Mouse (Mus musculus): ENCODE measurements around the gene Tigd2. TPM values are rescaled to one million over a fixed set of nuclear protein-coding genes. Genes with fewer than 3 reads are reported as not detected.
"Not testable (repeated sequence)": the region's sequence is repeated elsewhere in the genome, so short reads cannot be mapped to it uniquely, and the experiment has no call there.

The Tigd2 gene
- polyA plus RNA-seq (2015; fragmentation: Nextera tagmentation; extraction: Ambion mirVana): 11.3 and 11.4 TPM in 2 replicates

DNA sequence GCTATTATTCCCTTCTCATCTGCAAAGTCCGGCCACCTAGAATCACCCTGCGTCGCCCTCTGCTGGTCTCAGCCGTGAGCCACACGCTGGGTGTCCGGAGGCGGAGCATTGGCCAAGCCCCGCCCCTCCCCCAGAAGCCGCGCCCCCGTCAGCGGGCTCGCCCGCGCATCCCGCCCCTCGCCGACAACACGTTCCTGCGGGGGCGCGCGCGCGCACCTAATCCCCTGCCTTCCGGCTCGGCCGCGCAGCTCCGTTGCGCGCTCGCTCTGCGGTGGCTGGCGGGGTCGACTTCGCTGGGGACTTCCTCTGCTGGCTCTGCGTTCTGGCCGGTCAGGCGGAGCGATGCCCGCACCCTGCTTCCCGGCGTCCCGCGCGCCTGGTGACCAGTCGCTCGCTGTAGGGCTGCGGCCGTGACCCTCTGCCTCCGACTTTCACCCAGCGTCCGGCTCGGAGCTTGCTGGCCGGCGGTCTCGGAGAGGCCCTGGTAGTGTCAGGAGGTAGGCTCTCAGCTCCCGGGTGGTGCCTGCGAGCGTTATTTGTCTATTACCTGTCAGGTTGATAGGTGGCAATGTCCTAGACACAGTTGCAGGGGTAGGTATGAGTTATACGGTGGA is at the start of gene Tigd2:
Gene Tigd2 (plus strand): TSS at position 186 of the 614 bp plus-strand sequence.
- H3K4me3 ChIP-seq (replicated peaks): peak within 1 kb of the TSS; percentile 77
- peak within 1 kb of the TSS; percentile 91 for H3K27ac ChIP-seq (replicated peaks)
- WGBS: under 1% methylated on average over 62 of the region's 62 CpGs
- no peaks in the 10 kb centered on the region for H3K27me3 ChIP-seq (replicated peaks)
- no peaks in the 10 kb centered on the region for H3K9me3 ChIP-seq (replicated peaks)
- peak; percentile 98 for ATAC-seq (ENCODE audit: low FRiP score)
- peaks cover 2% of the 10 kb centered on the region for H3K36me3 ChIP-seq
- peak within 1 kb of the TSS; percentile 63 for H3K4me2 ChIP-seq
- H3K9ac ChIP-seq (replicated peaks): peak within 1 kb of the TSS; percentile 88
- peaks cover 9% of the 10 kb centered on the region for H3K4me1 ChIP-seq

DNA sequence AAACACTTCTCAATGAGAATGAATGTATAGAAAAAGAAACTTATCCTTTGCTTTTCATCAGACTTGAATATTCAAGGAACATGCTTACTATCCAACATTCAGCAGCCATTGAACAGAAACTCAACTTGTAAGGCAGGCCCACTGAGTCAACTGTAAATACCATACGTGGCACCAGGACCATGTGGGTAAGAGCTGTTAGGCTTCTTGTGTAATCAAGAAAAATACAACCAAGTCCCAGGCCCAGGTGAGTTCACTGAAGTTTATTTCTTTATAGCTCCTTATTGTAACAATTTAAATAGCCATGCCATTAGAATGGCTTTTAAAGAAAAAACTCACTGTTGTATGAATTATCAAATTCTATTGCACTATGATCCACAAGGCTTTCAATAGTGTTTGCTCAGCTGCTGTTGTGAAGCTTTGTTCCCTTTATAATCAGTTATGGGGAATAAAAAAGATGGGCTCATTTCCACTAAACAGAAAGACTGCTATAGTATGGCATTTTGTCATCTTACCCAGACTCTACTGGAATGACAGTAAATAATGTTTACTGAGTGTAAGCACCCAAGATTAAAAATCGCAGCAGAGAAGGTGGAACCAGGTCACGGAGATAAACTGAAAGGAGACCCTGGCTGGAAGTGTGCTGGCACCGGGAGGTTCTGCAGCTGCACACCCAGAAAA is 46.7 kb upstream of the Tigd2 start:
- H3K4me2 ChIP-seq: no peak overlapping the region
- no peaks in the 10 kb centered on the region for H3K9me3 ChIP-seq (replicated peaks)
- 86% methylated on average over 4 of the region's 4 CpGs for WGBS
- no peaks in the 10 kb centered on the region for H3K27me3 ChIP-seq (replicated peaks)
- no peaks in the 10 kb centered on the region for H3K36me3 ChIP-seq
- no peaks in the 10 kb centered on the region for H3K4me1 ChIP-seq
- H3K27ac ChIP-seq (replicated peaks): no peak overlapping the region
- no peak overlapping the region for H3K4me3 ChIP-seq (replicated peaks)
- H3K9ac ChIP-seq (replicated peaks): no peak overlapping the region
- ATAC-seq (ENCODE audit: low FRiP score): no peak

DNA sequence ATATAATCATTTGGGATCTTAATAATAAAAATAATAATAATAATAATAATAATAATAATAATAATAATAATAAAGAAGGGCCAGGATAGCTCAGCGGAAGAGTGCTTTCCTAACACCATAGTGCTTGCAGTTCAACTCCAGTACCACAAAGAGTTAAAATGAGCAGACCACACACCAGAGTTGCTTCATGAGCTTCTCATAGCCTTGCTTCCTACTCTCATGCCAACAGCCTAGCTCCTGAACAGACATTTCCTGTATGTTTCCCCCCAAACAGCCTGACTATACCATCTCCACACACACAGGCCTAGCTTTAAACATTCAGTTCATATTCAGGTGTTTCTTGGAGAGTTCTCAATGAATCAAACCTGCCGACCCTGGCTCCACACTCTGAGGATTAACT is 45.8 kb upstream of the Tigd2 start:
- Histone ChIP-seq H3K27ac (replicated peaks) (no peak overlapping the region), H3K4me1 (no peaks in the 10 kb centered on the region), H3K9ac (replicated peaks) (no peak overlapping the region), H3K9me3 (replicated peaks) (no peaks in the 10 kb centered on the region), H3K4me2 (no peak overlapping the region), H3K27me3 (replicated peaks) (no peaks in the 10 kb centered on the region), H3K36me3 (no peaks in the 10 kb centered on the region), H3K4me3 (replicated peaks) (no peak overlapping the region)
- WGBS: 89% methylated on average over 2 of the region's 2 CpGs
- no peak for ATAC-seq (ENCODE audit: low FRiP score)

DNA sequence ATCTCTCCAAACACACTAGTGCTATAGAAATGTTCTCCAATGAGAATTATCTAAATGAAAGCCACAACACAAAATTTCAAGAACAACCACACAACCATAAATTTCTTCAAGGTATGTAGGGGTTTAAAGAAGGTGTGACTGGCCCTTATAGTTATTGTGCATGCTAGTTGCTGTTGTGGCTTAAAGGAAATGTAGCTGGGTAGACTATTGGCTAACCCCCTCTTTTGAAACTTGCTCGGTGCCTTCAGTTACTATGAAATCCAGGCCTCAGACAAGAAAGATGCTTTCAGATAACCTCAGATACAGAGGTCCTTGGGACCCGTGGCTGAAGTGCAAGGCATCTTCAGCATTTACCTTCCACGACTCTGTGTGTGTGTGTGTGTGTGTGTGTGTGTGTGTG is 45.3 kb upstream of the Tigd2 start:
- Histone ChIP-seq H3K4me1 (no peaks in the 10 kb centered on the region), H3K4me3 (replicated peaks) (no peak overlapping the region), H3K36me3 (no peaks in the 10 kb centered on the region), H3K27ac (replicated peaks) (no peak overlapping the region), H3K9me3 (replicated peaks) (no peaks in the 10 kb centered on the region), H3K27me3 (replicated peaks) (no peaks in the 10 kb centered on the region), H3K4me2 (no peak overlapping the region), H3K9ac (replicated peaks) (no peak overlapping the region)
- 94% methylated on average over 3 of the region's 3 CpGs for WGBS
- ATAC-seq (ENCODE audit: low FRiP score): no peak

DNA sequence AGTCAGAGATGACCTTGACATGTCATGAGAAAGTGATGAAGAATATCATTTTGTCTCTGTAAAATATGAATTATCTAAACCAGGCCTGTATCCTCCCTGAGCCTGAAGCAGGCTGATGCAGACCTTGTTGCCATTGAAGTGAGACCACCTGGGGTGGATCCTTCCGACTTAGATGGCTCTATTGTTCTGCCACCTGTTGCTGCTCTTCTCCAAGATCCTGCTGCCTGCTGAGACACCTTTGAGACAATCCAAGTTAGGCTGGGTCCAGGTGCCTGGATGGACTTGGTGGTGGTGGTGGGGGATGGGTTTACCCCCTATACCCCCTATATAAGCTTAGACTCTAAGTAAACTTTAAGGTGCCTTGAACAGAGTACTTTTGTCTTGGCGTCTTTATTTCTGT is 39.7 kb upstream of the Tigd2 start:
- 12% methylated on average over 2 of the region's 2 CpGs for WGBS
- Histone ChIP-seq H3K27me3 (replicated peaks) (no peaks in the 10 kb centered on the region), H3K4me1 (no peaks in the 10 kb centered on the region), H3K36me3 (no peaks in the 10 kb centered on the region), H3K4me2 (no peak overlapping the region), H3K9ac (replicated peaks) (no peak overlapping the region), H3K4me3 (replicated peaks) (no peak overlapping the region), H3K9me3 (replicated peaks) (no peaks in the 10 kb centered on the region), H3K27ac (replicated peaks) (no peak overlapping the region)
- no peak for ATAC-seq (ENCODE audit: low FRiP score)

- H3K9ac ChIP-seq (replicated peaks): no peak overlapping the region
- 91% methylated on average over 3 of the region's 3 CpGs for WGBS
- H3K4me2 ChIP-seq: no peak overlapping the region
- H3K4me3 ChIP-seq (replicated peaks): no peak overlapping the region
- no peaks in the 10 kb centered on the region for H3K9me3 ChIP-seq (replicated peaks)
- no peaks in the 10 kb centered on the region for H3K27me3 ChIP-seq (replicated peaks)
- ATAC-seq (ENCODE audit: low FRiP score): no peak
- no peaks in the 10 kb centered on the region for H3K36me3 ChIP-seq
- H3K27ac ChIP-seq (replicated peaks): no peak overlapping the region
- H3K4me1 ChIP-seq: no peaks in the 10 kb centered on the region
Observed at GRCm38 (mm10) chr6:59171230-59171629, 37.4 kb upstream of the Tigd2 start.

- Histone ChIP-seq H3K9ac (replicated peaks) (no peak overlapping the region), H3K4me3 (replicated peaks) (no peak overlapping the region), H3K4me1 (no peaks in the 10 kb centered on the region), H3K36me3 (no peaks in the 10 kb centered on the region), H3K4me2 (no peak overlapping the region), H3K9me3 (replicated peaks) (no peaks in the 10 kb centered on the region), H3K27ac (replicated peaks) (no peak overlapping the region), H3K27me3 (replicated peaks) (no peaks in the 10 kb centered on the region)
- ATAC-seq (ENCODE audit: low FRiP score): no peak
- 58% methylated on average over 1 of the region's 1 CpGs for WGBS
Observed at GRCm38 (mm10) chr6:59173940-59174339, 34.7 kb upstream of the Tigd2 start.

DNA sequence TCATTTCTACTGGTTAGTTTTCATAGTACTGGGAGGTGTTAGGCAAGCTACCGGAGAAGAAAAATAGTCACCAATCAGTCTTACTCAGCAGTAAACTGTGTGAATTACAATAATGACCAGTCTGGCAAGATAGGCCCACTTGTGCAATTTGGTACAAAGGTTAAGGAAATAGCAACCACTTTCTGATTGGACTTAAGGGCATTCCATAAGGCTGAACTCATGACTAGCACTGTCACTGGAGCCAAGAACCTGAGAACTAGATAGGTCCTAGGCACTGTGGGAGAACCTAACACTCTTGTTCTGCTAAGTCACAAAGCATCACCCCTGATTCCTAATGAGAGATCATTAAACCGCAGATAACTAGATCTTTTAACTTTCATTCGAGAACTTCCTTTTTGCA is 30.6 kb upstream of the Tigd2 start:
- H3K36me3 ChIP-seq: no peaks in the 10 kb centered on the region
- no peak overlapping the region for H3K4me2 ChIP-seq
- no peaks in the 10 kb centered on the region for H3K4me1 ChIP-seq
- no peak overlapping the region for H3K27ac ChIP-seq (replicated peaks)
- 96% methylated on average over 3 of the region's 3 CpGs for WGBS
- H3K9me3 ChIP-seq (replicated peaks): no peaks in the 10 kb centered on the region
- no peak overlapping the region for H3K9ac ChIP-seq (replicated peaks)
- H3K4me3 ChIP-seq (replicated peaks): no peak overlapping the region
- ATAC-seq (ENCODE audit: low FRiP score): no peak
- H3K27me3 ChIP-seq (replicated peaks): no peaks in the 10 kb centered on the region

DNA sequence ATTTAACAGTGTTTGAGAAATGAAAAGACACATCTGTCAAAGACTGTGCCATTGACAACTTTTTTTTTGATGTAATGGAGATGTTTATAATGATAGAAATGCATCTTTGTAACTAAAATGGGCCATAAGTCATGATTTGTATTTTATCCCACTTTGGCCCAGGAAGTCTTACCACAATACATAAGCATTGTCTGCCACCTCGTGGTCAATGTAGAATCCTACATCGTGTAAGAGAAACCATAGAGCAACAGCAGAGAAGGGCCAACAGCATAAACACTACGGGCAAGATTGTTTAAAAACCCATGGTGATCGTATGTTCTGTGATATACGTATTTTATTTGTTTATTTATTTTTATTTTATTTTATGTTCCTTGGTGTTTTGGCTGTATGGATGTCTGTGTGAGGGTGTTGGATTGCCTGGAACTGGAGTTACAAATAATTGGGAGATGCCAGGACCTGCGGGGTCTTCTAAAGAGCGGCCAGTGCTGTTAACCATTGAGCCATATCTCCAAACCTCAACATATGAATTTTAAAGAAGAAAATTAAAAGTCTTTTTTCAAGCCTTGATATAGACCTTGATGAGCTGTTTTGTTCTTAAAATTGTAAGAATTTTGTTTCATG is 28.2 kb upstream of the Tigd2 start:
- H3K36me3 ChIP-seq: no peaks in the 10 kb centered on the region
- no peaks in the 10 kb centered on the region for H3K4me1 ChIP-seq
- no peak overlapping the region for H3K9ac ChIP-seq (replicated peaks)
- WGBS: 44% methylated on average over 7 of the region's 7 CpGs
- no peak overlapping the region for H3K27ac ChIP-seq (replicated peaks)
- no peak overlapping the region for H3K4me2 ChIP-seq
- no peak overlapping the region for H3K4me3 ChIP-seq (replicated peaks)
- ATAC-seq (ENCODE audit: low FRiP score): peak; percentile 90
- no peaks in the 10 kb centered on the region for H3K9me3 ChIP-seq (replicated peaks)
- H3K27me3 ChIP-seq (replicated peaks): no peaks in the 10 kb centered on the region

DNA sequence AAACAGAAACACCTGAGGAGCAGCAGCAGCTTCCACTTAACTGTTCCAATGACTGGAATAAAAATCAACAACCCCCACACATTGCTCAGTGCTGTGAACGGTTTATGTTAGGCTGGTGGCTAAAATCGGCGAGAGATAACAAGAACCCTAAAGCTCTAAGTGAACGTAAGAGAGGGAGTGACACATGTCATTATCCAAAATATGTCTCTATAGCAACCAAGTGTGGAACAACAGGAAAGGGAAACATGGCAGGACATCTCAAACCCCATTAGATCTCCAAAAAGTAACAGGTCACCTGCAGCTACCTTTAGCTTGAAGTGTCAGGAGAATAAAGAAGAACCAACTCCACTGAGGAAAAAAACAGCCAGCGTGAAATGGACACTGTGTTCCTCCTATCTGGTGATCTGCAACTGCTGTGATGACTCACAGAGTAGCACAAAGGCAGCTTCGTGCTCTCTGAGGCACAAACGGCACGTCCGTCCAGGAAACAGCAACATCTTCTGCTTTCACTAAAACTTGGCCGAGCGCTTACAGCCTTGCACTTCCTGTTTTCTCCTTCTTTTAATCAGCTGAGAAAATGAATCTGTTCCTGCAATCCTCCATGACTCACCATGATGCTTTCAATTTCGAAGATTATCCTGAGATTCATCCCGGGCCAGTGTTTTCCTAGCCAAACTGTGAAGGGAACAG is 23.5 kb upstream of the Tigd2 start:
- 82% methylated on average over 13 of the region's 13 CpGs for WGBS
- H3K9ac ChIP-seq (replicated peaks): no peak overlapping the region
- H3K4me3 ChIP-seq (replicated peaks): no peak overlapping the region
- H3K27me3 ChIP-seq (replicated peaks): no peaks in the 10 kb centered on the region
- H3K4me1 ChIP-seq: no peaks in the 10 kb centered on the region
- no peaks in the 10 kb centered on the region for H3K9me3 ChIP-seq (replicated peaks)
- ATAC-seq (ENCODE audit: low FRiP score): no peak
- no peak overlapping the region for H3K4me2 ChIP-seq
- no peaks in the 10 kb centered on the region for H3K36me3 ChIP-seq
- H3K27ac ChIP-seq (replicated peaks): no peak overlapping the region

- H3K27ac ChIP-seq (replicated peaks): no peak overlapping the region
- 84% methylated on average over 1 of the region's 1 CpGs for WGBS
- no peak overlapping the region for H3K4me2 ChIP-seq
- no peaks in the 10 kb centered on the region for H3K27me3 ChIP-seq (replicated peaks)
- ATAC-seq (ENCODE audit: low FRiP score): no peak
- no peak overlapping the region for H3K9ac ChIP-seq (replicated peaks)
- H3K36me3 ChIP-seq: no peaks in the 10 kb centered on the region
- no peaks in the 10 kb centered on the region for H3K9me3 ChIP-seq (replicated peaks)
- no peaks in the 10 kb centered on the region for H3K4me1 ChIP-seq
- no peak overlapping the region for H3K4me3 ChIP-seq (replicated peaks)
Observed at GRCm38 (mm10) chr6:59190006-59190405, 18.7 kb upstream of the Tigd2 start.

- not testable (repeated sequence) for H3K4me1 ChIP-seq; H3K27ac ChIP-seq (replicated peaks); H3K9me3 ChIP-seq (replicated peaks); H3K36me3 ChIP-seq; H3K4me2 ChIP-seq; H3K4me3 ChIP-seq (replicated peaks); H3K27me3 ChIP-seq (replicated peaks); ATAC-seq (ENCODE audit: low FRiP score); H3K9ac ChIP-seq (replicated peaks)
- WGBS: 84% methylated on average over 3 of the region's 3 CpGs
Observed at GRCm38 (mm10) chr6:59194518-59194917, 14.2 kb upstream of the Tigd2 start.
